ENCODE assay signal across 8 mouse cellular contexts in genomic region chr16:23102340-23103037, GRCm38 (mm10). TPM values are rescaled to one million over a fixed set of nuclear protein-coding genes. Genes with fewer than 3 reads are reported as not detected.
A peak's percentile ranks its signal among the peaks of the same experiment; 100 is the strongest.
DNase-seq lines count a peak whose midpoint lies in the region; ATAC-seq lines count a peak whose summit lies in the region.

No protein-coding gene starts in this region.

- H3K27me3 ChIP-seq in heart, embryonic 14.5 days (ENCODE audit: control insufficient read depth, insufficient read depth, low read length), result no peaks in the 10 kb centered on the region
- 0 out of 2 replicates have a peak, but pooled peaks cover 6% of the 10 kb centered on the region for H3K27me3 ChIP-seq in embryonic facial prominence, embryonic 12.5 days
- no peaks in the 10 kb centered on the region for H3K27me3 ChIP-seq in limb, embryonic 10.5 days (ENCODE audit: low read depth, poor library complexity, severe bottlenecking)
- no peaks in the 10 kb centered on the region for H3K27me3 ChIP-seq in neural tube, embryonic 14.5 days (ENCODE audit: control insufficient read depth, insufficient read depth, low read length)

- peaks cover 6 to 15% of the 10 kb centered on the region in 2 experiments for H3K4me1 ChIP-seq in heart, embryonic 14.5 days (ENCODE audit: control insufficient read depth in 2 of 2, insufficient read depth in 2 of 2, low read length in 2 of 2)
- peaks cover 12% of the 10 kb centered on the region for H3K4me1 ChIP-seq in embryonic facial prominence, embryonic 12.5 days
- peaks cover 25% of the 10 kb centered on the region for H3K4me1 ChIP-seq in limb, embryonic 10.5 days
- no peaks in the 10 kb centered on the region for H3K4me1 ChIP-seq in neural tube, embryonic 14.5 days (ENCODE audit: control insufficient read depth, insufficient read depth, low read length)

- no peak for DNase-seq in heart, postnatal 36 days
- DNase-seq in limb, embryonic 10.5 days (ENCODE audit: low spot score), result peak; percentile 51
- no peak for DNase-seq in gastrocnemius, postnatal 36 days
- no peak for DNase-seq in urinary bladder, postnatal 10 days (ENCODE audit: low spot score)
- DNase-seq in kidney, adult 18-20 months, result no peak

- peak overlapping the region; percentile 73 for H3K4me2 ChIP-seq in heart, embryonic 14.5 days (ENCODE audit: low read length)
- peak overlapping the region; percentile 53 for H3K4me2 ChIP-seq in embryonic facial prominence, embryonic 12.5 days (replicated peaks)
- peak overlapping the region; percentile 33; the same call in 1 of the 2 replicates for H3K4me2 ChIP-seq in neural tube, embryonic 14.5 days (ENCODE audit: low read depth, low read length)

- intact Hi-C loops in heart, postnatal 36 days (cut with DNase I), result no loop called here
- intact Hi-C loops in gastrocnemius, postnatal 36 days (cut with DNase I), result no loop called here

- no peak for ATAC-seq in heart, embryonic 14.5 days (ENCODE audit: insufficient number of reproducible peaks, insufficient read depth, low FRiP score, low read depth)
- no peak for ATAC-seq in embryonic facial prominence, embryonic 12.5 days (ENCODE audit: insufficient number of reproducible peaks, insufficient read depth, low FRiP score, low TSS enrichment)
- ATAC-seq in neural tube, embryonic 14.5 days (ENCODE audit: low read depth), result no peak

- peak overlapping the region; percentile 49 to 57 for H3K4me3 ChIP-seq in heart, embryonic 14.5 days (ENCODE audit: control insufficient read depth in 1 of 2, insufficient read depth in 1 of 2, low read depth in 1 of 2, low read length in 2 of 2)
- H3K4me3 ChIP-seq in embryonic facial prominence, embryonic 12.5 days, result peak overlapping the region; percentile 31
- peak overlapping the region; percentile 55 for H3K4me3 ChIP-seq in limb, embryonic 10.5 days
- no peak overlapping the region for H3K4me3 ChIP-seq in neural tube, embryonic 14.5 days (ENCODE audit: low read depth, low read length)

- H3K9me3 ChIP-seq in heart, embryonic 14.5 days (ENCODE audit: control insufficient read depth, low read length), result no peaks in the 10 kb centered on the region
- no peaks in the 10 kb centered on the region for H3K9me3 ChIP-seq in embryonic facial prominence, embryonic 12.5 days
- no peaks in the 10 kb centered on the region for H3K9me3 ChIP-seq in limb, embryonic 10.5 days (replicated peaks)
- no peaks in the 10 kb centered on the region for H3K9me3 ChIP-seq in neural tube, embryonic 14.5 days (ENCODE audit: control insufficient read depth, low read length)

- H3K36me3 ChIP-seq in heart, embryonic 14.5 days (ENCODE audit: control insufficient read depth, insufficient read depth, low read length), result no peaks in the 10 kb centered on the region
- H3K36me3 ChIP-seq in embryonic facial prominence, embryonic 12.5 days, result no peaks in the 10 kb centered on the region
- H3K36me3 ChIP-seq in limb, embryonic 10.5 days, result no peaks in the 10 kb centered on the region
- no peaks in the 10 kb centered on the region for H3K36me3 ChIP-seq in neural tube, embryonic 14.5 days (ENCODE audit: control insufficient read depth, insufficient read depth, low read length)

- WGBS in heart, embryonic 14.5 days, result 7% methylated on average over 15 of the region's 15 CpGs
- 14% methylated on average over 15 of the region's 15 CpGs for WGBS in embryonic facial prominence, embryonic 12.5 days
- 11% methylated on average over 15 of the region's 15 CpGs for WGBS in limb, embryonic 10.5 days
- WGBS in neural tube, embryonic 14.5 days, result 16% methylated on average over 15 of the region's 15 CpGs

- peak overlapping the region; percentile 57 to 76; a peak in 2 of 4 replicates for H3K27ac ChIP-seq in heart, embryonic 14.5 days (replicated peaks in 1 of 2; ENCODE audit: control insufficient read depth in 1 of 2, insufficient read depth in 1 of 2, low read depth in 2 of 2, low read length in 2 of 2)
- H3K27ac ChIP-seq in embryonic facial prominence, embryonic 12.5 days, result no peak overlapping the region
- peak overlapping the region; percentile 81 for H3K27ac ChIP-seq in limb, embryonic 10.5 days
- H3K27ac ChIP-seq in neural tube, embryonic 14.5 days (ENCODE audit: low read depth, low read length), result no peak overlapping the region

- H3K9ac ChIP-seq in heart, embryonic 14.5 days (ENCODE audit: low read length), result peak overlapping the region; percentile 76
- H3K9ac ChIP-seq in embryonic facial prominence, embryonic 12.5 days, result peak overlapping the region; percentile 36; the same call in 1 of the 2 replicates
- 0 out of 2 replicates have a peak overlapping the region, but pooled peaks have one; percentile 7 for H3K9ac ChIP-seq in neural tube, embryonic 14.5 days (replicated peaks; ENCODE audit: low read depth, low read length)

RNA-seq across cellular contexts. Expression of gene Eif4a2, which starts 4.8 kb away (rescaled TPM):
- polyA plus RNA-seq in heart, embryonic 14.5 days (2014; fragmentation: Nextera tagmentation; extraction: Ambion mirVana), result 174 and 182 TPM in 2 replicates
- total RNA-seq in heart, postnatal 36 days (2021), result 100 to 1,000 TPM; 379 to 387 TPM
- polyA plus RNA-seq in embryonic facial prominence, embryonic 12.5 days (2016; fragmentation: Nextera tagmentation; extraction: Ambion mirVana), result 243 and 251 TPM in 2 replicates
- polyA plus RNA-seq in limb, embryonic 10.5 days (2016; fragmentation: Nextera tagmentation; extraction: Ambion mirVana), result 161 and 181 TPM in 2 replicates
- polyA plus RNA-seq in neural tube, embryonic 14.5 days (2014; fragmentation: Nextera tagmentation; extraction: Ambion mirVana), result 395 and 401 TPM in 2 replicates
- 100 to 1,000 TPM; 380 to 417 TPM for total RNA-seq in gastrocnemius, postnatal 36 days (2021)

RNA-seq across cellular contexts. Expression of gene Rfc4, which starts 25.0 kb away (rescaled TPM):
- polyA plus RNA-seq in heart, embryonic 14.5 days (2014; fragmentation: Nextera tagmentation; extraction: Ambion mirVana), result 84.8 and 86.4 TPM in 2 replicates
- 1 to 10 TPM; 5.7 to 7.2 TPM for total RNA-seq in heart, postnatal 36 days (2021)
- polyA plus RNA-seq in embryonic facial prominence, embryonic 12.5 days (2016; fragmentation: Nextera tagmentation; extraction: Ambion mirVana), result 139 and 150 TPM in 2 replicates
- polyA plus RNA-seq in limb, embryonic 10.5 days (2016; fragmentation: Nextera tagmentation; extraction: Ambion mirVana), result 226 and 229 TPM in 2 replicates
- 35.7 and 36.8 TPM in 2 replicates for polyA plus RNA-seq in neural tube, embryonic 14.5 days (2014; fragmentation: Nextera tagmentation; extraction: Ambion mirVana)
- 1 to 10 TPM; 5.8 to 7.1 TPM for total RNA-seq in gastrocnemius, postnatal 36 days (2021)

RNA-seq across cellular contexts. Expression of gene Adipoq, which starts 43.8 kb away (rescaled TPM):
- polyA plus RNA-seq in heart, embryonic 14.5 days (2014; fragmentation: Nextera tagmentation; extraction: Ambion mirVana), result 0.15 TPM in 1 of 2 replicates, not detected in the other
- 10 to 100 TPM in 1 of 2 experiments, 1 to 10 TPM in 1; 3.7 to 11.8 TPM for total RNA-seq in heart, postnatal 36 days (2021)
- polyA plus RNA-seq in embryonic facial prominence, embryonic 12.5 days (2016; fragmentation: Nextera tagmentation; extraction: Ambion mirVana), result not detected in 2 replicates
- polyA plus RNA-seq in limb, embryonic 10.5 days (2016; fragmentation: Nextera tagmentation; extraction: Ambion mirVana), result not detected in 2 replicates
- polyA plus RNA-seq in neural tube, embryonic 14.5 days (2014; fragmentation: Nextera tagmentation; extraction: Ambion mirVana), result not detected in 2 replicates
- total RNA-seq in gastrocnemius, postnatal 36 days (2021), result 10 to 100 TPM in 1 of 2 experiments, 1 to 10 TPM in 1; 5.6 to 13.1 TPM

RNA-seq across cellular contexts. Expression of gene Kng1, which starts 44.8 kb away (rescaled TPM):
- 0.36 TPM in 1 of 2 replicates, not detected in the other for polyA plus RNA-seq in heart, embryonic 14.5 days (2014; fragmentation: Nextera tagmentation; extraction: Ambion mirVana)
- not detected for total RNA-seq in heart, postnatal 36 days (2021)
- 0.14 TPM in 1 of 2 replicates, not detected in the other for polyA plus RNA-seq in embryonic facial prominence, embryonic 12.5 days (2016; fragmentation: Nextera tagmentation; extraction: Ambion mirVana)
- polyA plus RNA-seq in limb, embryonic 10.5 days (2016; fragmentation: Nextera tagmentation; extraction: Ambion mirVana), result 0.11 TPM in 1 of 2 replicates, not detected in the other
- 0.33 and 0.57 TPM in 2 replicates for polyA plus RNA-seq in neural tube, embryonic 14.5 days (2014; fragmentation: Nextera tagmentation; extraction: Ambion mirVana)
- under 1 TPM in 1 of 2 experiments, not detected in 1; 0.43 TPM for total RNA-seq in gastrocnemius, postnatal 36 days (2021)

Comparison
In these comparisons a context has a peak if more than half of its experiments do, and no peak if none do; other contexts are left out.
1. H3K27ac ChIP-seq: peak in heart, embryonic 14.5 days (2 of 2) and limb, embryonic 10.5 days (single experiment); none in embryonic facial prominence, embryonic 12.5 days (single experiment) and neural tube, embryonic 14.5 days (single experiment).
2. H3K9ac ChIP-seq: peak in every context shown above with its lines; median percentile 76 in heart, embryonic 14.5 days; 36 in embryonic facial prominence, embryonic 12.5 days; 7 in neural tube, embryonic 14.5 days.
3. Peak in every context shown above with its lines, with median percentiles within 50 percentile points of each other: H3K4me2 ChIP-seq.